Mouse (Mus musculus): ENCODE measurements around the gene Fam120a. TPM values are rescaled to one million over a fixed set of nuclear protein-coding genes. Genes with fewer than 3 reads are reported as not detected.

The Fam120a gene
- polyA plus RNA-seq, 1 experiment from 2014 or later: 28.6 TPM

DNA sequence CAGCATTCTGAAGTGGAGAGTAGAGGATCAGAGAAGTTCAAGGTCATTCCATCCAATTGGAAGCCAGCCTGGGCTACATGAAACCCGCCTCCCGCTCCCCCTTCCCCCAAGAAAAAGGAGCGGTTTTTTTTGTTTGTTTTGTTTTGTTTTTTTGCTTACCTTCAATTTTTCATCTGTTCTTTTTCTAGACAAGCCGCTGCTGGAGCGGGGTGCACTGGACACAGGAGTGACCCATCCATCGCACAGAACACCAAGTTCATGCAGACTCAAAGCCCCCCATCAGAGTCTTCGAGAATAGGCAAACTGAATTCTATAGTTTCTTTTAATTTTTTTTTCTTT lies 902 bp upstream of the Fam120a start:
- peak overlapping the region; percentile 87 for H3K4me3 ChIP-seq (replicated peaks; ENCODE audit: low read depth, low read length)
- peak overlapping the region; percentile 81 for H3K4me2 ChIP-seq (ENCODE audit: low read length)
- ATAC-seq (replicated peaks; ENCODE audit: low FRiP score, low read depth): no peak
- H3K36me3 ChIP-seq (ENCODE audit: insufficient read depth, low read length): 0 out of 2 replicates have a peak, but pooled peaks cover 3% of the 10 kb centered on the region
- no peaks in the 10 kb centered on the region for H3K9me3 ChIP-seq (replicated peaks; ENCODE audit: low read length)
- no peak for TF ChIP-seq CTCF (IDR thresholded peaks at IDR 0.05; ENCODE audit: low read depth)
- peak overlapping the region; percentile 98 for H3K9ac ChIP-seq (ENCODE audit: low read depth, low read length)
- no peak for DNase-seq (ENCODE audit: low spot score)
- H3K4me1 ChIP-seq (replicated peaks; ENCODE audit: insufficient read depth, low read length): peaks cover 22% of the 10 kb centered on the region
- peak overlapping the region; percentile 99 for H3K27ac ChIP-seq
- no peaks in the 10 kb centered on the region for H3K27me3 ChIP-seq (ENCODE audit: insufficient read depth, low read length)
- WGBS: 6% methylated on average over 7 of the region's 7 CpGs

DNA sequence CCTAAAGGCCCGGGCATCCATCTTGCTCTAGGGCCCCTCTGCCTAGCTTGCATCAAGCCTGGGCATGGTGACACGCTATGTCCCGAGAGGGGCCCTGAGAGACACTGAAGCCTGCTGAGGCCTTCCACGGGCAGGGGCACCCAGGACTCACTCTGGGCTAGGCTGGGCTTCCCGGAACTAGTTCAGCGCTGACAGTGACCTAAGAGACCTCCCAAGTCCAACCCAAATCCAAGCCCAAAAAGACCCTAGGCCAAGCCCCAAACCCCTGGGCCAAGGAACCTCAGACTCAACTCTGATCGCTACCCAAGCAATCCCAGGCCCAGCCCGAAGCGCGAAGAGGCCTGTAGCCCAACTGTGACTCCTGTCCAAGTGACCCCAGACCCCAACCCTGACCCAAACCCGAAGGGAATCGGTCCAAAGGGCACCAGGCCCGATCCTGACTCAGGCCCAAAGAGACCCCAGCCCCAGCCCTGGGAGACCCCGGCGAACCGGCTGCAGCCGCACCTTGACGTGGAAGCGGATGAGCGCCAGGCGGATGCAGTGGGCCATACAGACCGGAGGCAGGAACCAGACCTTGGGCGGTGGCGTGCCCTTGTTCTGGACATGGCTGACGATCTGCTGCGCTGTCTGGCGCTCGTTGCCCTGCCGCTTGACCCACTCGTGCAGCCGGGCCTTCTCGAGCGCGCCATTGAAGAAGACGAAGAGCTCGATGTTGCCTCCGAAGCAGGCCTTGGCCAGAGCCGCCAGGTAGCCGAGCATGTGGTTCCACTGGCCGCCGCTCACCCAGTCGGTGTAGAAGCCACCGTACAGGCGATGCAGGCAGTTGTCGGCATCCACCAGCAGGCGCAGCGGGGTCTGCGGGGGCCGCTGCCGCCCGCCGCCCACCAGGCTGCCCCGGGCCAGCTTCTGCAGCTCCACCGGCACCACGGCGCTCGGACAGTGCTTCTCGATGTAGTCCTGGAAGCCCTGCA lies 681 bp downstream of the Fam120a start:
- TF ChIP-seq CTCF (IDR thresholded peaks at IDR 0.05; ENCODE audit: low read depth): 0 out of 2 replicates have a peak, but pooled peaks have one; percentile 12
- Histone ChIP-seq H3K27me3 (ENCODE audit: insufficient read depth, low read length) (no peaks in the 10 kb centered on the region), H3K4me1 (replicated peaks; ENCODE audit: insufficient read depth, low read length) (peaks cover 18% of the 10 kb centered on the region), H3K9ac (ENCODE audit: low read depth, low read length) (peak overlapping the region; percentile 98), H3K4me3 (replicated peaks; ENCODE audit: low read depth, low read length) (peak overlapping the region; percentile 87), H3K36me3 (ENCODE audit: insufficient read depth, low read length) (0 out of 2 replicates have a peak, but pooled peaks cover 3% of the 10 kb centered on the region), H3K4me2 (ENCODE audit: low read length) (peak overlapping the region; percentile 81), H3K9me3 (replicated peaks; ENCODE audit: low read length) (no peaks in the 10 kb centered on the region), H3K27ac (peak overlapping the region; percentile 99)
- WGBS: under 1% methylated on average over 58 of the region's 58 CpGs
- peak; percentile 5; the same call in 1 of the 2 replicates for ATAC-seq (replicated peaks; ENCODE audit: low FRiP score, low read depth)
- peak; percentile 51 for DNase-seq (ENCODE audit: low spot score)

DNA sequence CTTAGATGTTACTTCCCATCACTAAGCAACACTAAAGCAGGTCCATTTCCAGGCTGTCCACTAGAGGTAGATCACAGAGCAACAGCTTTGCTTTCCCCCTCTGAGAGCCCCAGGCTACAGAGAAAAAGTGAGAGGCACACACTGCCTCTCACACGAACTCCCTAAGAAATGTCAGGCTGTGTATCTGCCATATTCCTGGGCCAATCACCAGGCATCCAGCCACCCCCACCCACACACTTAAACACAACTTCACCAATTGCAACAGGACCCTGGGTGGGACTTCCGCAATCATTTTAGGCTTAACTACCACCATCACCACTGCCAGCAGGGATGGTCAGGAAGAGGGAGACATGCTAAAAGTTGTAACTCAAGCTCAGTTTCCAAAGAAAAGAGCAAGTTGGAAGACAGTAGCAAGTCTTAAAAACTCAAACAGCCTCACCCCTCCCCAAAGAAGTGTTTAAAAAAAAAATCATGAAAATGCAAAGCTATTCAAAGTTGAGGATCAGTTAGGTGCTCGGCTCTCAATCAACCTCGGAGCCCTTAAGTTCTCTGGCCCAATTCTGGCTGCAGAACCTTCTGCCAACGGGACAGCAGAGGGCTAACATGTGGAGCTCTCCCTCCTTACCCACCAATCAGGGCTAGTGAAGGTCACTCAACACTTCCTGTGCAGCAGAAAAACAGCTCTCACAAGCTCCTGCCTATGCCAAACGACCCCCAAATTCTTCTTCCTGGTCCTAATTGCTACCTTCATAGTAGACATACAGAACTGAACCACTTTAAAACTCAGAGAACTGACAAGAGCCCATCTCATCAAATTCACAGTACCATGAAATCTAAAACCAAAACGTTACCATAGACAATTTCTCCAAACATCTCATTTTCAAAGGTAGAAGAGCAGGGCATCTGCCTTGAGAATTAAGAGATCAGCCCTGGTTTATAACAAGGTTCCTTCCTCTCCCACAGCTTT lies 2.0 kb downstream of the Fam120a start:
- Histone ChIP-seq H3K36me3 (ENCODE audit: insufficient read depth, low read length) (no peaks in the 10 kb centered on the region), H3K9me3 (replicated peaks; ENCODE audit: low read length) (no peaks in the 10 kb centered on the region), H3K9ac (ENCODE audit: low read depth, low read length) (peak overlapping the region; percentile 98), H3K27ac (peak overlapping the region; percentile 99), H3K4me1 (replicated peaks; ENCODE audit: insufficient read depth, low read length) (peaks cover 18% of the 10 kb centered on the region), H3K4me2 (ENCODE audit: low read length) (peak overlapping the region; percentile 81), H3K4me3 (replicated peaks; ENCODE audit: low read depth, low read length) (peak overlapping the region; percentile 87), H3K27me3 (ENCODE audit: insufficient read depth, low read length) (no peaks in the 10 kb centered on the region)
- ATAC-seq (replicated peaks; ENCODE audit: low FRiP score, low read depth) (peak; percentile 29), DNase-seq (ENCODE audit: low spot score) (peak; percentile 94)
- TF ChIP-seq CTCF (IDR thresholded peaks at IDR 0.05; ENCODE audit: low read depth): peak; percentile 52; the same call in 1 of the 2 replicates
- 3% methylated on average over 7 of the region's 7 CpGs for WGBS

DNA sequence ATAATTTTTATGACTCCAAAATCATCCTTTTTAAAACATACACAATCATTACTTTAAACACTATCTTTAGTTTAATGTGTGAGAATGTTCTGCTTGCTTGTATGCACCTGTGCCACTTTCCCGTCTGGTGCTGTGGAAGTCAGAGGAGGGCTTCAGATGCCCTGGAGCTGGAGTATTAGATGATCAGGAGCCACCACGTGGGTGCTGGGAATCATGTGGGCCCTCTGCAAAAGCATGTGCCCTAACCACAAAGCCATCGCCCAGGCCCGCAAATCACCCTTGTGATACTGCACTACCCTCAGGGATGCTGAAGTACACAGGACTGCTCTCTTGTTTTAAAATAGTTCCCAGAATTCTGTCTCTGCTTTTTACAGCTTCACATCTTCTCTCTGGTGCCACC lies 3.0 kb downstream of the Fam120a start:
- no peak for TF ChIP-seq CTCF (IDR thresholded peaks at IDR 0.05; ENCODE audit: low read depth)
- Histone ChIP-seq H3K4me2 (ENCODE audit: low read length) (peak overlapping the region; percentile 81), H3K9ac (ENCODE audit: low read depth, low read length) (peak overlapping the region; percentile 98; the same call in 1 of the 2 replicates), H3K27ac (peak overlapping the region; percentile 15; the same call in 1 of the 2 replicates), H3K36me3 (ENCODE audit: insufficient read depth, low read length) (no peaks in the 10 kb centered on the region), H3K9me3 (replicated peaks; ENCODE audit: low read length) (no peaks in the 10 kb centered on the region), H3K27me3 (ENCODE audit: insufficient read depth, low read length) (no peaks in the 10 kb centered on the region), H3K4me1 (replicated peaks; ENCODE audit: insufficient read depth, low read length) (peaks cover 14% of the 10 kb centered on the region), H3K4me3 (replicated peaks; ENCODE audit: low read depth, low read length) (0 out of 2 replicates have a peak overlapping the region, but pooled peaks have one; percentile 87)
- DNase-seq (ENCODE audit: low spot score) (no peak), ATAC-seq (replicated peaks; ENCODE audit: low FRiP score, low read depth) (no peak)
- WGBS: 60% methylated on average over 4 of the region's 4 CpGs

DNA sequence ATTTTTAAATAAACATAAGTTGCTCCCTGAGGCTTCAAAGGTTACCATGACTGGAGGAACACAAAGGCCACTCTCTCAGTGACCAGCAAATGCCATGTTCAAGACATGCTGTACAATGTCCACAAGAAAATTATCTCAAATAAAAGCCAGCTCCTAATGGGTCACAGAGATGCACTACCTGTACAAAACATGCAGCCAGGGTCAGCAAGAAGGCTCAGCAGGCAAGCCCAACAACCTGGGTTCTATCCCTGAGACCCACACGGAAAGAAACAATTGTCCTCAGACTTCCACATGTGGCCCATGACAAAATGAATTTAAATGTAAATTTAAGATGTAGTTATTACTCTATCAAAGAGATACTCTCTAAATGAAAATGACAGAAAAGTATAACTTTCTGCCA lies 4.7 kb downstream of the Fam120a start:
- H3K9me3 ChIP-seq (replicated peaks; ENCODE audit: low read length): no peaks in the 10 kb centered on the region
- no peak overlapping the region for H3K27ac ChIP-seq
- no peaks in the 10 kb centered on the region for H3K36me3 ChIP-seq (ENCODE audit: insufficient read depth, low read length)
- no peak for TF ChIP-seq CTCF (IDR thresholded peaks at IDR 0.05; ENCODE audit: low read depth)
- no peak overlapping the region for H3K4me2 ChIP-seq (ENCODE audit: low read length)
- H3K9ac ChIP-seq (ENCODE audit: low read depth, low read length): no peak overlapping the region
- peaks cover 13% of the 10 kb centered on the region for H3K4me1 ChIP-seq (replicated peaks; ENCODE audit: insufficient read depth, low read length)
- no peak for ATAC-seq (replicated peaks; ENCODE audit: low FRiP score, low read depth)
- 78% methylated on average over 1 of the region's 1 CpGs for WGBS
- no peak overlapping the region for H3K4me3 ChIP-seq (replicated peaks; ENCODE audit: low read depth, low read length)
- no peak for DNase-seq (ENCODE audit: low spot score)
- no peaks in the 10 kb centered on the region for H3K27me3 ChIP-seq (ENCODE audit: insufficient read depth, low read length)

DNA sequence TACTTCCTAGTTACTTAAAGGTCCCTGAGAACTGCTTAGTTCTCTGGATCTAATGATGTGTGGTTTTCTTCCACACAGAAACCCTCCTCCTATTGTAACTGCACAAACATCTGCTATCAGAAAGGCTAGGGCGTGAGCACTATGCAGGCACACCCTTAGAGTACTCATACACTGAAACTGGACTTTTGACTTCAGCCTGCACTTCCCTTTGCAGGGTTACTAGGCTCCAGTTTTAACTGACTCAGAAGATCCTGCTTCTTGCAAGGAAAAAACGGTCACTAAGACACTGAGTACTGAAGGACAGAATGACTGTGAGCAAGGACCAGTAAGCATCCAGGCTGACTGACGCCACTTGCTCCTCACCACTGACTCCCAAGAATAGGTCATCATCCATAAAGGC lies 5.3 kb downstream of the Fam120a start:
- Histone ChIP-seq H3K27me3 (ENCODE audit: insufficient read depth, low read length) (no peaks in the 10 kb centered on the region), H3K4me3 (replicated peaks; ENCODE audit: low read depth, low read length) (no peak overlapping the region), H3K27ac (peak overlapping the region; percentile 61; the same call in 1 of the 2 replicates), H3K4me1 (replicated peaks; ENCODE audit: insufficient read depth, low read length) (peaks cover 13% of the 10 kb centered on the region), H3K9ac (ENCODE audit: low read depth, low read length) (no peak overlapping the region), H3K9me3 (replicated peaks; ENCODE audit: low read length) (no peaks in the 10 kb centered on the region), H3K4me2 (ENCODE audit: low read length) (no peak overlapping the region), H3K36me3 (ENCODE audit: insufficient read depth, low read length) (no peaks in the 10 kb centered on the region)
- ATAC-seq (replicated peaks; ENCODE audit: low FRiP score, low read depth) (no peak), DNase-seq (ENCODE audit: low spot score) (no peak)
- no peak for TF ChIP-seq CTCF (IDR thresholded peaks at IDR 0.05; ENCODE audit: low read depth)
- WGBS: 45% methylated on average over 3 of the region's 3 CpGs
